Mouse (Mus musculus): ENCODE results near the gene Gm10413.
"Not testable (repeated sequence)": the region's sequence is repeated elsewhere in the genome, so short reads cannot be mapped to it uniquely, and the experiment has no call there.

The Gm10413 gene

GRCm38 (mm10) chr14:3394793-3395192 is at the start of gene Gm10413:
Gene Gm10413 (plus strand): TSS chr14:3395093.
- DNase-seq (ENCODE audit: extremely low read depth, low read depth): not testable (repeated sequence)

GRCm38 (mm10) chr14:3412314-3412713 is 17.4 kb downstream of the Gm10413 start, which contains the start of gene Gm10409:
Gene Gm10409 (plus strand): TSS chr14:3412614.
- DNase-seq (ENCODE audit: extremely low read depth, low read depth): not testable (repeated sequence)

- not testable (repeated sequence) for DNase-seq (ENCODE audit: extremely low read depth, low read depth)
These were observed 32.9 kb downstream of the Gm10413 start, which contains the start of gene Gm3005 for GRCm38 (mm10) chr14:3427803-3428202. Gene Gm3005 (plus strand): TSS chr14:3428103.

GRCm38 (mm10) chr14:3449079-3449478 is 54.2 kb downstream of the Gm10413 start, which contains the start of gene Gm10408:
Gene Gm10408 (plus strand): TSS chr14:3449379.
- not testable (repeated sequence) for DNase-seq (ENCODE audit: extremely low read depth, low read depth)
